Mouse (Mus musculus) stomach, postnatal 0 days (tissue): ENCODE data around the gene Slc46a3.

Experiments used
- CTCF ChIP-seq: IDR thresholded peaks from 2 replicates; pipeline ENCODE4 v1.5.1; 2016; ENCODE audit warnings: antibody characterized with exemption, low read depth, mild to moderate bottlenecking, moderate library complexity
- EP300 ChIP-seq: optimal IDR thresholded peaks from 2 replicates; pipeline ENCODE3; 2016; ENCODE audit warnings: antibody characterized with exemption

GRCm38 (mm10) chr5:147903166-147903565, 8.6 kb upstream of the Slc46a3 start:
- TF ChIP-seq CTCF = no peak
- TF ChIP-seq EP300 = no peak
